19 mouse cellular contexts compared by ENCODE assay signal in the genomic region with DNA sequence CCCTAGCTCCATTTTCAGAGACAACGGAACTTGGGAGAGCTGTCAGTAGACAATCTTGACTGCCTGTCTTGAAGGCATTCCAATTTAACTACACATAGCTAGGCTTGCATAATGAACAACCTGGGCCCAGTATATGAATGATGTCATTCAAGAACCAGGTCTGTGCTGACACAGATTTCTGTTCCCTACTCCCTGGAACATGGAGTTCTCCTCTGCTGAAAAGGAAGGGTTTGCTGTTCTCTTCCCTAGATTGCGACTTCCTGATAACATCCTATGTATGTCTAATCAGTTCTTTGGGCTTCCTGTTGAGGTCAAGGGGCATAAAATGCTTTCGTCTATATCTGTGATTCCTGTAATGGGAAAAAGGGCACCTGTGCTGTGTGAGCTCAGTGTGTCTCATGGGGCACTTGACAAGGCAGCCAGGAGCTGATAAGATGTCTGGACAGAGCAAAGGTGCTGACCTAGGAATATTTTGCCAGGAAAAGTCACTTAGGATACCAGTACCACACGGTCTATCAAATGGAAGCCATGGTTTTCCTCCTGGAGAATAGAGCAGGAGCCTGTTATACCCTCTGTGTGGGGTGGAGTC.
"Had no signal": no experiment of that assay in that cellular context is flagged by ENCODE, and none has a peak within 500 bp of the region (broad histone marks: within the 10 kb centered on the region; RNA-seq: fewer than 3 reads in every experiment).

No protein-coding gene starts in this region.

- DNase-seq: kidney, adult 2 months; kidney, postnatal 25 days; layer of hippocampus, postnatal 36 days; liver, embryonic 13.5 days; lung, embryonic 14.5 days; lung, postnatal 10 days; lung, postnatal 36 days; right cerebral cortex, adult 18-20 months; right cerebral cortex, postnatal 14 days; right cerebral cortex, postnatal 4 days; thymus, adult 18-20 months; thymus, postnatal 36 days had no signal

- H3K4me2 ChIP-seq: liver, embryonic 13.5 days; lung, embryonic 14.5 days; midbrain, embryonic 13.5 days; neural tube, embryonic 12.5 days; neural tube, embryonic 15.5 days had no signal

- H3K27me3 ChIP-seq: liver, embryonic 13.5 days; megakaryocyte, embryonic 14.5 days; midbrain, embryonic 13.5 days; neural tube, embryonic 12.5 days; neural tube, embryonic 15.5 days had no signal

- H3K9me3 ChIP-seq: liver, embryonic 13.5 days; midbrain, embryonic 10.5 days; midbrain, embryonic 13.5 days; neural tube, embryonic 12.5 days; neural tube, embryonic 15.5 days had no signal

- ATAC-seq: midbrain, embryonic 13.5 days had no signal

- H3K36me3 ChIP-seq: liver, embryonic 13.5 days; midbrain, embryonic 10.5 days; midbrain, embryonic 13.5 days; neural tube, embryonic 12.5 days; neural tube, embryonic 15.5 days had no signal

- H3K9ac ChIP-seq: liver, embryonic 13.5 days; lung, embryonic 14.5 days; midbrain, embryonic 13.5 days; neural tube, embryonic 12.5 days; neural tube, embryonic 15.5 days had no signal

- H3K4me1 ChIP-seq: liver, embryonic 13.5 days; megakaryocyte, embryonic 14.5 days; midbrain, embryonic 10.5 days; midbrain, embryonic 13.5 days; neural tube, embryonic 12.5 days; neural tube, embryonic 15.5 days had no signal

- H3K4me3 ChIP-seq: left cerebral cortex, adult 2 months; liver, embryonic 13.5 days; megakaryocyte, embryonic 14.5 days; midbrain, embryonic 10.5 days; midbrain, embryonic 13.5 days; neural tube, embryonic 12.5 days; neural tube, embryonic 15.5 days had no signal

- H3K27ac ChIP-seq: kidney, postnatal 0 days; left cerebral cortex, adult 2 months; liver, embryonic 13.5 days; midbrain, embryonic 10.5 days; midbrain, embryonic 13.5 days; neural tube, embryonic 12.5 days; neural tube, embryonic 15.5 days had no signal
